Mouse (Mus musculus) MEL (cell line): Measurements from ENCODE around the gene Fam193b.

Source experiments
- CTCF ChIP-seq, 3 experiments: IDR thresholded peaks in 2 of 3; conservative IDR thresholded peaks in 1 of 3; 2 replicates each; pipeline ENCODE4 v1.5.1; 2011 to 2012; ENCODE audit warnings: low read length in 3 of 3, low read depth in 2 of 3, mild to moderate bottlenecking in 2 of 3, improper control_type of control experiment in 1 of 3, inconsistent platforms in 1 of 3, mixed read lengths in 1 of 3, moderate library complexity in 1 of 3; ENCODE audit not compliant: control insufficient read depth in 1 of 3, insufficient read depth in 1 of 3, poor library complexity in 1 of 3, severe bottlenecking in 1 of 3
- EP300 ChIP-seq, 2 experiments: IDR thresholded peaks; 2 replicates each; pipeline ENCODE4 v1.6.1; 2011; ENCODE audit warnings: improper control_type of control experiment in 2 of 2, low read length in 2 of 2, low read depth in 1 of 2, mild to moderate bottlenecking in 1 of 2
- GABPA ChIP-seq: IDR thresholded peaks from 2 replicates; pipeline ENCODE4 v1.6.1; 2012; ENCODE audit warnings: low read depth, mild to moderate bottlenecking, inconsistent platforms, low read length, improper control_type of control experiment, moderate library complexity
- KAT2A ChIP-seq: conservative IDR thresholded peaks from 2 replicates; pipeline ENCODE4 v1.6.1; 2012; ENCODE audit warnings: low read depth, low read length, improper control_type of control experiment, inconsistent platforms
- MAFK ChIP-seq: IDR thresholded peaks from 2 replicates; pipeline ENCODE4 v1.6.1; 2011; ENCODE audit warnings: low read depth, mild to moderate bottlenecking, low read length, improper control_type of control experiment, borderline replicate concordance
- POLR2A ChIP-seq, 2 experiments: IDR thresholded peaks; 2 replicates each; pipeline ENCODE4 v1.6.1; 2011 to 2012; ENCODE audit warnings: low read length in 2 of 2, mild to moderate bottlenecking in 2 of 2, control low read depth in 1 of 2, improper control_type of control experiment in 1 of 2, low read depth in 1 of 2, moderate library complexity in 1 of 2; ENCODE audit not compliant: control insufficient read depth in 1 of 2, insufficient read depth in 1 of 2, poor library complexity in 1 of 2
- POLR2AphosphoS2 ChIP-seq: IDR thresholded peaks from 2 replicates; pipeline ENCODE4 v1.6.1; 2011; ENCODE audit warnings: low read length, improper control_type of control experiment
- TBP ChIP-seq: IDR thresholded peaks from 2 replicates; pipeline ENCODE4 v1.8.0; 2011; ENCODE audit warnings: low read depth, low read length, improper control_type of control experiment
- USF1 ChIP-seq: IDR thresholded peaks from 2 replicates; pipeline ENCODE4 v1.6.1; 2014; ENCODE audit warnings: low read depth, mild to moderate bottlenecking, inconsistent platforms, low read length, improper control_type of control experiment, moderate library complexity
- ZNF384 ChIP-seq: IDR thresholded peaks from 2 replicates; pipeline ENCODE4 v1.6.1; 2012; ENCODE audit warnings: low read depth, mild to moderate bottlenecking, inconsistent platforms, low read length, improper control_type of control experiment

- TF ChIP-seq EP300 (IDR thresholded peaks at IDR 0.05; ENCODE audit: low read depth in 1 of 2, low read length in 2 of 2) = no peak
- TF ChIP-seq GABPA = no peak
- no peak for TF ChIP-seq POLR2A (IDR thresholded peaks at IDR 0.05; ENCODE audit: control insufficient read depth in 1 of 2, insufficient read depth in 1 of 2, low read depth in 1 of 2, low read length in 2 of 2, poor library complexity in 1 of 2)
- no peak for TF ChIP-seq CTCF (IDR thresholded peaks at IDR 0.05 in 2 of 3, conservative IDR thresholded peaks at IDR 0.05 in 1 of 3; ENCODE audit: control insufficient read depth in 1 of 3, insufficient read depth in 1 of 3, low read depth in 2 of 3, low read length in 3 of 3, poor library complexity in 1 of 3, severe bottlenecking in 1 of 3)
- TF ChIP-seq TBP = no peak
- no peak for TF ChIP-seq MAFK
- TF ChIP-seq ZNF384 = 0 out of 2 replicates have a peak, but pooled peaks have one; percentile 6
- no peak for TF ChIP-seq USF1
- no peak for TF ChIP-seq POLR2AphosphoS2
- TF ChIP-seq KAT2A = no peak
Observed at GRCm38 (mm10) chr13:55591961-55592490, 21.1 kb upstream of the Fam193b start.
